Mouse (Mus musculus) liver, embryonic 12.5 days (tissue): ENCODE measurements at regions not wholly inside any gene's neighbourhood (a gene's known extent, or its start where the extent isn't known, plus 50 kb on each side); places are given as distances from the start of the nearest gene placed in this dataset.

Experiments used
- ATAC-seq: fragments of 200-750 bp; cut with Nextera tagmentation; 2 replicates; pipeline ENCODE4 v1.8.0; 2017; ENCODE audit warnings: moderate number of reproducible peaks, mild to moderate bottlenecking, moderate library complexity
- H3K27ac ChIP-seq: fragments of 300-500 bp; sonication (generic); 2 replicates; pipeline ENCODE4 v1.5.1; 2016; ENCODE audit warnings: mild to moderate bottlenecking
- H3K27me3 ChIP-seq: fragments of 300-500 bp; sonication (generic); replicated peaks from 2 replicates; pipeline ENCODE4 v1.6.1; 2016; ENCODE audit warnings: mild to moderate bottlenecking, moderate library complexity
- H3K36me3 ChIP-seq: fragments of 300-500 bp; sonication (generic); 2 replicates; pipeline ENCODE4 v1.6.1; 2016; ENCODE audit warnings: mild to moderate bottlenecking, moderate library complexity
- H3K4me1 ChIP-seq: fragments of 300-500 bp; sonication (generic); 2 replicates; pipeline ENCODE4 v1.6.1; 2016
- H3K4me2 ChIP-seq: fragments of 300-500 bp; sonication (generic); 2 replicates; pipeline ENCODE4 v1.6.1; 2016; ENCODE audit warnings: mild to moderate bottlenecking, moderate library complexity
- H3K4me3 ChIP-seq: fragments of 300-500 bp; sonication (generic); 2 replicates; pipeline ENCODE4 v1.5.1; 2016; ENCODE audit warnings: mild to moderate bottlenecking, moderate library complexity
- H3K9ac ChIP-seq: fragments of 300-500 bp; sonication (generic); 2 replicates; pipeline ENCODE4 v1.6.1; 2016; ENCODE audit warnings: mild to moderate bottlenecking, moderate library complexity
- H3K9me3 ChIP-seq: fragments of 300-500 bp; sonication (generic); replicated peaks from 2 replicates; pipeline ENCODE4 v1.6.1; 2016; ENCODE audit warnings: mild to moderate bottlenecking, moderate library complexity
- WGBS: fragments of 180-500 bp; shearing (Covaris S2); methylation state at CpG from one replicate; pipeline ENCODE4 v1.1.7; 2016; ENCODE audit not compliant: insufficient replicate concordance; 5-methylcytosine and 5-hydroxymethylcytosine counted together

GRCm38 (mm10) chr16:65312947-65313346, 207.3 kb upstream of the Htr1f start:
- Histone ChIP-seq H3K4me1 (no peaks in the 10 kb centered on the region), H3K4me3 (no peak overlapping the region), H3K36me3 (no peaks in the 10 kb centered on the region), H3K4me2 (no peak overlapping the region), H3K27me3 (no peaks in the 10 kb centered on the region), H3K9me3 (no peaks in the 10 kb centered on the region), H3K9ac (no peak overlapping the region), H3K27ac (no peak overlapping the region)
- 57% methylated on average over 2 of the region's 2 CpGs for WGBS
- ATAC-seq: no peak

- no peak overlapping the region for H3K27ac ChIP-seq
- no peaks in the 10 kb centered on the region for H3K27me3 ChIP-seq
- no peaks in the 10 kb centered on the region for H3K36me3 ChIP-seq
- no peak overlapping the region for H3K9ac ChIP-seq
- no peaks in the 10 kb centered on the region for H3K4me1 ChIP-seq
- 45% methylated on average over 3 of the region's 3 CpGs for WGBS
- H3K4me2 ChIP-seq: no peak overlapping the region
- ATAC-seq: no peak
- H3K4me3 ChIP-seq: no peak overlapping the region
- no peaks in the 10 kb centered on the region for H3K9me3 ChIP-seq
These were observed 205.3 kb upstream of the Pou1f1 start for GRCm38 (mm10) chr16:65315052-65315451.

GRCm38 (mm10) chr16:65332412-65332811, 187.9 kb upstream of the Pou1f1 start:
- no peaks in the 10 kb centered on the region for H3K27me3 ChIP-seq
- H3K9me3 ChIP-seq: no peaks in the 10 kb centered on the region
- H3K4me2 ChIP-seq: no peak overlapping the region
- no peaks in the 10 kb centered on the region for H3K4me1 ChIP-seq
- no peak overlapping the region for H3K4me3 ChIP-seq
- no peak overlapping the region for H3K27ac ChIP-seq
- no peak overlapping the region for H3K9ac ChIP-seq
- no peak for ATAC-seq
- WGBS: 64% methylated on average over 2 of the region's 2 CpGs
- H3K36me3 ChIP-seq: no peaks in the 10 kb centered on the region

GRCm38 (mm10) chr16:65339225-65339624, 181.1 kb upstream of the Pou1f1 start:
- Histone ChIP-seq H3K4me2 (no peak overlapping the region), H3K9me3 (no peaks in the 10 kb centered on the region), H3K36me3 (no peaks in the 10 kb centered on the region), H3K4me3 (no peak overlapping the region), H3K4me1 (no peaks in the 10 kb centered on the region), H3K27ac (no peak overlapping the region), H3K27me3 (no peaks in the 10 kb centered on the region), H3K9ac (no peak overlapping the region)
- WGBS: 90% methylated on average over 2 of the region's 2 CpGs
- no peak for ATAC-seq

- no peak for ATAC-seq
- Histone ChIP-seq H3K9ac (no peak overlapping the region), H3K4me2 (no peak overlapping the region), H3K4me3 (no peak overlapping the region), H3K36me3 (no peaks in the 10 kb centered on the region), H3K27me3 (no peaks in the 10 kb centered on the region), H3K27ac (no peak overlapping the region), H3K9me3 (no peaks in the 10 kb centered on the region), H3K4me1 (no peaks in the 10 kb centered on the region)
- 45% methylated on average over 1 of the region's 1 CpGs for WGBS
These were observed 160.4 kb upstream of the Pou1f1 start for GRCm38 (mm10) chr16:65359881-65360280.

GRCm38 (mm10) chr16:65369271-65369670, 151.0 kb upstream of the Pou1f1 start:
- no peak for ATAC-seq
- no peak overlapping the region for H3K4me3 ChIP-seq
- no peak overlapping the region for H3K4me2 ChIP-seq
- no peaks in the 10 kb centered on the region for H3K9me3 ChIP-seq
- no peaks in the 10 kb centered on the region for H3K27me3 ChIP-seq
- H3K9ac ChIP-seq: no peak overlapping the region
- WGBS: 63% methylated on average over 1 of the region's 1 CpGs
- H3K27ac ChIP-seq: no peak overlapping the region
- no peaks in the 10 kb centered on the region for H3K36me3 ChIP-seq
- no peaks in the 10 kb centered on the region for H3K4me1 ChIP-seq

GRCm38 (mm10) chr16:65370939-65371338, 149.4 kb upstream of the Pou1f1 start:
- H3K4me3 ChIP-seq: no peak overlapping the region
- H3K27me3 ChIP-seq: no peaks in the 10 kb centered on the region
- no peak overlapping the region for H3K9ac ChIP-seq
- H3K4me2 ChIP-seq: no peak overlapping the region
- 53% methylated on average over 2 of the region's 2 CpGs for WGBS
- no peaks in the 10 kb centered on the region for H3K36me3 ChIP-seq
- ATAC-seq: no peak
- H3K9me3 ChIP-seq: no peaks in the 10 kb centered on the region
- H3K4me1 ChIP-seq: no peaks in the 10 kb centered on the region
- no peak overlapping the region for H3K27ac ChIP-seq

- Histone ChIP-seq H3K4me1 (no peaks in the 10 kb centered on the region), H3K36me3 (no peaks in the 10 kb centered on the region), H3K27me3 (no peaks in the 10 kb centered on the region), H3K4me2 (no peak overlapping the region), H3K9me3 (no peaks in the 10 kb centered on the region), H3K9ac (no peak overlapping the region), H3K4me3 (no peak overlapping the region), H3K27ac (no peak overlapping the region)
- ATAC-seq: no peak
These were observed 143.8 kb upstream of the Pou1f1 start for GRCm38 (mm10) chr16:65376553-65376952.

- 33% methylated on average over 3 of the region's 3 CpGs for WGBS
- ATAC-seq: no peak
These were observed 142.0 kb upstream of the Pou1f1 start for GRCm38 (mm10) chr16:65378276-65378675.

GRCm38 (mm10) chr16:65379939-65380338, 140.4 kb upstream of the Pou1f1 start:
- H3K27me3 ChIP-seq: no peaks in the 10 kb centered on the region
- no peak for ATAC-seq
- H3K36me3 ChIP-seq: no peaks in the 10 kb centered on the region
- no peak overlapping the region for H3K27ac ChIP-seq
- H3K9me3 ChIP-seq: no peaks in the 10 kb centered on the region
- H3K4me1 ChIP-seq: no peaks in the 10 kb centered on the region
- 63% methylated on average over 5 of the region's 5 CpGs for WGBS
- no peak overlapping the region for H3K4me2 ChIP-seq
- H3K4me3 ChIP-seq: no peak overlapping the region
- no peak overlapping the region for H3K9ac ChIP-seq

More at GRCm38 (mm10) chr16:65378276-65378675, 142.0 kb upstream of the Pou1f1 start:
- Histone ChIP-seq H3K4me3 (no peak overlapping the region), H3K27me3 (no peaks in the 10 kb centered on the region), H3K36me3 (no peaks in the 10 kb centered on the region), H3K4me1 (no peaks in the 10 kb centered on the region), H3K27ac (no peak overlapping the region), H3K4me2 (no peak overlapping the region), H3K9me3 (no peaks in the 10 kb centered on the region), H3K9ac (no peak overlapping the region)

GRCm38 (mm10) chr16:65403926-65404648, 116.2 kb upstream of the Pou1f1 start:
- Histone ChIP-seq H3K4me1 (no peaks in the 10 kb centered on the region), H3K4me2 (no peak overlapping the region), H3K9ac (no peak overlapping the region), H3K9me3 (no peaks in the 10 kb centered on the region), H3K36me3 (no peaks in the 10 kb centered on the region), H3K27me3 (no peaks in the 10 kb centered on the region), H3K27ac (no peak overlapping the region), H3K4me3 (no peak overlapping the region)
- ATAC-seq: no peak
- 79% methylated on average over 5 of the region's 5 CpGs for WGBS

GRCm38 (mm10) chr16:65404816-65405215, 115.5 kb upstream of the Pou1f1 start:
- Histone ChIP-seq H3K27ac (no peak overlapping the region), H3K36me3 (no peaks in the 10 kb centered on the region), H3K4me3 (no peak overlapping the region), H3K9ac (no peak overlapping the region), H3K27me3 (no peaks in the 10 kb centered on the region), H3K9me3 (no peaks in the 10 kb centered on the region), H3K4me2 (no peak overlapping the region), H3K4me1 (no peaks in the 10 kb centered on the region)
- WGBS: 80% methylated on average over 5 of the region's 5 CpGs
- ATAC-seq: no peak
